Mouse (Mus musculus): Measurements from ENCODE around the gene Thsd4. TPM values are rescaled to one million over a fixed set of nuclear protein-coding genes. Genes with fewer than 3 reads are reported as not detected.

Gene Thsd4
- total and polyA plus RNA-seq, 2 experiments from 2014 or later: 4.9 to 15.3 TPM

DNA sequence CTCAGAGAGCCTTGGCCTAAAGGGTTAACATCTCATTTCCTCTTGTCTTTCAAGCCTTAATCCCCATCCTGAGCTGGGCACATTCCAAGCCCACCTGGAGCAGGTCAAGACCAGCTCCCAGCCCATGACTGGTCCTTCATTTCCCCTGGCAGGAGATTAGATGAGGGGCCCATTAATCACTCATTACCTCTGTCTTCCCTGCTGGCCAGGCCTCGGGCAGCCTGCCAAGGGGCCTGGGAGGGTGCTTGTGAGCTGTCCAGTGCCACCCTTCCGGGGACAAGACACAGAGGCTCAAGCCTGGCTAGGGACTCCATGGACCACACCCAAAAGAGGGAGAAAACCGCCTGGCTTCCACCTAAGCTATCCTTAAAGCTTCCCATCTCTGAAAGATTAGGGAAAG, 3.6 kb downstream of the Thsd4 start:
- Histone ChIP-seq H3K9ac (replicated peaks; ENCODE audit: low read length) (no peak overlapping the region), H3K4me2 (ENCODE audit: low read depth, low read length) (no peak overlapping the region), H3K9me3 (ENCODE audit: low read length) (no peaks in the 10 kb centered on the region), H3K36me3 (ENCODE audit: insufficient read depth, low read length) (no peaks in the 10 kb centered on the region), H3K27ac (no peak overlapping the region), H3K4me3 (ENCODE audit: low read length) (no peak overlapping the region), H3K4me1 (ENCODE audit: insufficient read depth, low read length) (no peaks in the 10 kb centered on the region; the same call in 1 of the 2 replicates), H3K27me3 (ENCODE audit: insufficient read depth, low read length) (peaks cover 11% of the 10 kb centered on the region; the same call in 1 of the 2 replicates)
- no peak for DNase-seq (ENCODE audit: low spot score)
- TF ChIP-seq CTCF (IDR thresholded peaks at IDR 0.05; ENCODE audit: low read depth): no peak
- ATAC-seq: no peak
- 17% methylated on average over 3 of the region's 3 CpGs for WGBS

DNA sequence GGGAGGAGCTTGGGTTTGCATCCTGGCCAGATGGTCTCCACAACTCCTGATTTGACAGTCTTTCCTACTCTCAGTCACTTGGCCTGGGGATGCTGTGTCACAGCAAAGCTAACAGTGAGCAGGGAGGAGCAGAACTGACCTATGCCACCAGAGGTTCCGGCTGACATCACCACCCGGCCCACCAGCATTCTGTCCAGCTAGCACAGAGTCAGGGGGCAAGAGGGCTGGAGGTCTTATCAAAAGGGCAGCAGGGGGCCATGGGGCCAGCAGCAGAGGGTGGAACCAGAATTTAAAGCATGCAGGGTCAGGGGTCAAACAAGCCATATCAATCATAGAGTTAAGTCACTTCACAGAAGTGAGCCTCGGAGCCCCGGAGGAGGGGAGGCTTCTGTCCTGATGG, 4.7 kb downstream of the Thsd4 start:
- Histone ChIP-seq H3K27me3 (ENCODE audit: insufficient read depth, low read length) (peaks cover 11% of the 10 kb centered on the region; the same call in 1 of the 2 replicates), H3K9ac (replicated peaks; ENCODE audit: low read length) (no peak overlapping the region), H3K36me3 (ENCODE audit: insufficient read depth, low read length) (no peaks in the 10 kb centered on the region), H3K27ac (no peak overlapping the region), H3K4me3 (ENCODE audit: low read length) (no peak overlapping the region), H3K9me3 (ENCODE audit: low read length) (no peaks in the 10 kb centered on the region), H3K4me2 (ENCODE audit: low read depth, low read length) (no peak overlapping the region), H3K4me1 (ENCODE audit: insufficient read depth, low read length) (no peaks in the 10 kb centered on the region; the same call in 1 of the 2 replicates)
- ATAC-seq (no peak), DNase-seq (ENCODE audit: low spot score) (no peak)
- 27% methylated on average over 4 of the region's 4 CpGs for WGBS
- TF ChIP-seq CTCF (IDR thresholded peaks at IDR 0.05; ENCODE audit: low read depth): no peak

DNA sequence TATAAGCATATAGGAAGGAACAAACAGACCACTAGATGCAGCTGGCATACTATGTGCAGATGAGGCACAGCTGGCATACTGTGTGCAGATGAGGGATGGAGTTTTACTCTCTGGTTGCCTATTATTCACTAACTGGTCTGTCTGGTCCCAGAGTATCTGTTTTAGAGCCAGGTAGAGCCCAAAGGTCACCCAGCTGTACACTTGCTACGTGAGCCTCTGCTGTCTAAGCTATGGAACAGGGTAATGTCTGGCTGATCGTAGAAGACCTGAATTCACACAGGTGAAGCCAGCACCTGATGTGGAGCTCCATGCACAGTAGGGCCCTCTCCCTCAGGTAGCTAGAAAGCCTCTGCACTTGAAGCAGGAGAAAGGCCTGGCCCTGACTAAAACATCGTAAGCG, 5.5 kb downstream of the Thsd4 start:
- ATAC-seq: no peak
- DNase-seq (ENCODE audit: low spot score): no peak
- no peaks in the 10 kb centered on the region for H3K9me3 ChIP-seq (ENCODE audit: low read length)
- no peak overlapping the region for H3K9ac ChIP-seq (replicated peaks; ENCODE audit: low read length)
- no peak for TF ChIP-seq CTCF (IDR thresholded peaks at IDR 0.05; ENCODE audit: low read depth)
- no peaks in the 10 kb centered on the region; the same call in 1 of the 2 replicates for H3K4me1 ChIP-seq (ENCODE audit: insufficient read depth, low read length)
- no peak overlapping the region for H3K4me3 ChIP-seq (ENCODE audit: low read length)
- no peaks in the 10 kb centered on the region for H3K36me3 ChIP-seq (ENCODE audit: insufficient read depth, low read length)
- no peak overlapping the region for H3K27ac ChIP-seq
- no peak overlapping the region for H3K4me2 ChIP-seq (ENCODE audit: low read depth, low read length)
- WGBS: 87% methylated on average over 4 of the region's 4 CpGs
- H3K27me3 ChIP-seq (ENCODE audit: insufficient read depth, low read length): peaks cover 11% of the 10 kb centered on the region; the same call in 1 of the 2 replicates

DNA sequence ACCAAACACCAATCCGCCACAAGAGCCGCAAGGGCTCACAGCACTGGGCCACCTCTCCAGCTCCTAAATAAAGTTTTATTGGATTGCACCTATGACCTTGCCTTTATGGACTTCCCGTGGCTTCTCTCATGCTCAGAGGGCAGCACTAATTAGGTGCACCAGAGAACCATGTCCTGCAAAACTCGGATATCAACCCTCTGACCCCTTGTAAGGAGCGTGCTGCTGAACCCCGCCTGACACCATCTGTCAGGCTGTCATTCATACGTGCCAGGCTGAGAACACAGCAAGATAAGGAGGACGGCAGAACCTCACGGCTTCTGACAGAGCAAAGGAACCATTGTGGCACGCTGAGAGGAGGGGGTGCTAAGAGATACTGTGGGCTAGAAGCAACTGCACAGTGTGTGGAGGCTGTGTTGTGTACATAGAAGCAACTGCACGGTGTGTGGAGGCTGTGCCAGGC, 8.5 kb downstream of the Thsd4 start:
- DNase-seq (ENCODE audit: low spot score): no peak
- Histone ChIP-seq H3K4me1 (ENCODE audit: insufficient read depth, low read length) (peaks cover 3% of the 10 kb centered on the region; the same call in 1 of the 2 replicates), H3K9ac (replicated peaks; ENCODE audit: low read length) (no peak overlapping the region), H3K27ac (no peak overlapping the region), H3K36me3 (ENCODE audit: insufficient read depth, low read length) (no peaks in the 10 kb centered on the region), H3K4me3 (ENCODE audit: low read length) (no peak overlapping the region), H3K4me2 (ENCODE audit: low read depth, low read length) (no peak overlapping the region), H3K9me3 (ENCODE audit: low read length) (no peaks in the 10 kb centered on the region), H3K27me3 (ENCODE audit: insufficient read depth, low read length) (no peaks in the 10 kb centered on the region)
- TF ChIP-seq CTCF (IDR thresholded peaks at IDR 0.05; ENCODE audit: low read depth): no peak
- 21% methylated on average over 11 of the region's 11 CpGs for whole genome bisulfite sequencing
- ATAC-seq: no peak

DNA sequence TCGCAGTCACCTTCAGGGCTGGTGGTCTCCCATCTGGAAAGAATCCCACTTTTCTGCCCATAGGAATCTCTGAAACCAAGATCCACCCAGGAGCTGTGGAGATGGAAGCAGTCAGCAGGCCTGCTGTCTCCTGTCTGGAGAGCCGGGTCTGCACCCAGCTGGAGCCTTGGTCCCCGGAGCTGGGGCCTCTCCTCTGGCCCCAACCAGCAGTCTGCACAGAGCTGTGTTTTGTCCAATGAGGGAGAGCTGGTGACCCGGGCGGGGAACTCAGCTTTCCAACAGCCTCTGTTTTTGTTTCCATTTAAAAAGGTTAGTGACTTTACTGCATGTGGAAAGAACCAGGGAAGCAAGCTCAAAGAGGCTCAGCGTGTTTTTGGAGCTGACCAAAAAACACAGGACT, 11.0 kb downstream of the Thsd4 start:
- Histone ChIP-seq H3K27me3 (ENCODE audit: insufficient read depth, low read length) (no peaks in the 10 kb centered on the region), H3K4me1 (ENCODE audit: insufficient read depth, low read length) (0 out of 2 replicates have a peak, but pooled peaks cover 3% of the 10 kb centered on the region), H3K27ac (no peak overlapping the region), H3K9ac (replicated peaks; ENCODE audit: low read length) (no peak overlapping the region), H3K9me3 (ENCODE audit: low read length) (no peaks in the 10 kb centered on the region), H3K4me2 (ENCODE audit: low read depth, low read length) (no peak overlapping the region), H3K4me3 (ENCODE audit: low read length) (no peak overlapping the region), H3K36me3 (ENCODE audit: insufficient read depth, low read length) (no peaks in the 10 kb centered on the region)
- WGBS: 31% methylated on average over 6 of the region's 6 CpGs
- DNase-seq (ENCODE audit: low spot score) (no peak), ATAC-seq (no peak)
- no peak for TF ChIP-seq CTCF (IDR thresholded peaks at IDR 0.05; ENCODE audit: low read depth)

DNA sequence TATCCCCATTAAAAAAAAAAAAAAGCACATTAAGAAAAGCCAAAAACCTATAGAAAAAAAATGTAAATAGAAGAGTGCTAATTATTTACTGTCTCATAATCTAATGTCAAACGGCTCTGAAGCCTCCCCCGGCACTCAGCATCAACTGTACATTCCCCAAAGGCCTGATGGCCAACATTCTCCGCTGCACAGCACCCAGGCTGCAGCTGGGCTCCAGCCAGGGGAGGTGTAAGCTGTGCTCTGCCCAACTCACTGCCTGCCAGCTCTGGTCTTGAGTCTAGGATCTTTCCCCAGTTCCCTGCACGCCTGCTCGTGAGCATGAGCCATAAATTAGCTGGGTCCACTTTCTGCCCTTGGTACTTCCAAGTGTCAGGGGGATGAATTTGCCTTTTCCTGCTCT, 15.7 kb downstream of the Thsd4 start:
- no peak overlapping the region for H3K27ac ChIP-seq
- no peak overlapping the region for H3K4me2 ChIP-seq (ENCODE audit: low read depth, low read length)
- ATAC-seq (no peak), DNase-seq (ENCODE audit: low spot score) (no peak)
- H3K9ac ChIP-seq (replicated peaks; ENCODE audit: low read length): no peak overlapping the region
- no peaks in the 10 kb centered on the region for H3K9me3 ChIP-seq (ENCODE audit: low read length)
- no peaks in the 10 kb centered on the region for H3K36me3 ChIP-seq (ENCODE audit: insufficient read depth, low read length)
- no peak overlapping the region for H3K4me3 ChIP-seq (ENCODE audit: low read length)
- H3K27me3 ChIP-seq (ENCODE audit: insufficient read depth, low read length): no peaks in the 10 kb centered on the region
- H3K4me1 ChIP-seq (ENCODE audit: insufficient read depth, low read length): peaks cover 10% of the 10 kb centered on the region; the same call in 1 of the 2 replicates
- 54% methylated on average over 5 of the region's 5 CpGs for WGBS
- TF ChIP-seq CTCF (IDR thresholded peaks at IDR 0.05; ENCODE audit: low read depth): no peak

DNA sequence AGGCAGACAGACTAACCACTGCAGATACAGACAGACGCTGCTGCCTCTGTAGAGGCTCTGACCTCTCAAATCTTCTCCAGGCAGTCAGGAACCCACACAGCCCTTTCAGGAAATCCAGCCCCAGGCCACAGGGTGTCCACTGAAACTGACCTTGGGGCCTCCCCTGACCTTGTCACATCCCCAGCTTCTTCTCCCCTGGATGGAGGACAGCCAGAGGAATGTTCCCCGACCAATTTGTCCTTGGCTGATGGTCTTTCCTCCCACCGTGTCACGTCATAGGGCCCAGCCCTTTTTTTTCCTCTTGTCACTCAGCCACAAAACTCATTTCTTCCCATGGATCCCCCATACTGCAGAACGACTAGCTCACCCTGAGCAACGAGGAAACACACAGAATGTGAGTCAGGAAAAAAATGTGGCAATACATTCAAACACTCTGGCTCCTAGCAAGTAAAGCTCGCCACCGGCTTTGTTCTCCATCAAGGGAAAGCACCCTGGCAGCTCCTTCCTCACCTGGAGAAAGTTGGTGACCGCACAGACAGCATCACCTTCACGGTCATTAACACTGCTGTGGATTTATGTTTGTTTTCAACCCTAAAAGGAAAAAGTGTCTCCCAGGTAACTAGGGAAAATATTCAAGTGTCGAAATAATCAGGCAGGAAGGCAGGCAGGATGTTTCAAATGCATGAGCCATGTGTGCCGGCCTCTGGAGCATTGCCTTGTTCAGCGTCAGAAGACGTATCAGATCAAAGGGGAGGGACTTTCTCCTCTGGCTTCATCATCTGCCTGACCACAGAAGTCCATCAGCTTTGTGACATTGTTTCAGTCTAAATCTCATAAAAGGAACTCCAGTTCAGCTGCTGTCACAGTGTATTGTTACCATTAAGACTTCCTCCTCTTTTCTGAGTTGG, 17.2 kb downstream of the Thsd4 start:
- no peak overlapping the region for H3K27ac ChIP-seq
- H3K4me1 ChIP-seq (ENCODE audit: insufficient read depth, low read length): peaks cover 7% of the 10 kb centered on the region; the same call in 1 of the 2 replicates
- no peaks in the 10 kb centered on the region for H3K27me3 ChIP-seq (ENCODE audit: insufficient read depth, low read length)
- TF ChIP-seq CTCF (IDR thresholded peaks at IDR 0.05; ENCODE audit: low read depth): no peak
- 42% methylated on average over 14 of the region's 14 CpGs for WGBS
- no peaks in the 10 kb centered on the region for H3K9me3 ChIP-seq (ENCODE audit: low read length)
- no peak overlapping the region for H3K9ac ChIP-seq (replicated peaks; ENCODE audit: low read length)
- no peak overlapping the region for H3K4me2 ChIP-seq (ENCODE audit: low read depth, low read length)
- no peak overlapping the region for H3K4me3 ChIP-seq (ENCODE audit: low read length)
- no peaks in the 10 kb centered on the region for H3K36me3 ChIP-seq (ENCODE audit: insufficient read depth, low read length)
- ATAC-seq (no peak), DNase-seq (ENCODE audit: low spot score) (no peak)

Data from hindbrain, postnatal 0 days (tissue).